Mouse (Mus musculus) cerebellum, adult 18-20 months (tissue): Measurements from ENCODE around the gene Sftpa1.

ENCODE experiments used
- DNase-seq, 2 experiments: peaks; one replicate each; pipeline ENCODE4 v3.0.0; 2021

The Sftpa1 gene

DNA sequence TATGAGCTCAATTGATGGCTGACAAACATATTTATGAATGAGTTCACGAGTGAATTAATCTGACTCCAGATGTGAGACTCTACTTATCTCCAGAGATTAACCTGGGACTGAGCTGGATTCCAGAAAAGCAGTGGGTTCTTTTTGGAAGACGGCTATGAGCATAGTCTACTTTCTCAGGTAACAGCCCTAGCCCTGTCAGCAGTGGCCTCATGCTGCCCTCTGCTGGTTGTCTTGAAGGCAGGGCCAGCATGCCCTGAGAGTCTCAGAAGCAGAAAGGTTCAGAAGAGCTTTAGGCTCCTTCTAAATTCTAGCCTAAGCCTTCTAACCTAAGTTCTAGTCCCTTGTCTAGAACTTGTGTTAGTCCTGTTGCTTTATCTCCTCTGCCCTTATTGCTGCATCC is 31.1 kb downstream of the Sftpa1 start:
- DNase-seq, result peak; percentile 11 to 20

GRCm38 (mm10) chr14:41167278-41167677 is 35.7 kb downstream of the Sftpa1 start:
- no peak for DNase-seq

DNA sequence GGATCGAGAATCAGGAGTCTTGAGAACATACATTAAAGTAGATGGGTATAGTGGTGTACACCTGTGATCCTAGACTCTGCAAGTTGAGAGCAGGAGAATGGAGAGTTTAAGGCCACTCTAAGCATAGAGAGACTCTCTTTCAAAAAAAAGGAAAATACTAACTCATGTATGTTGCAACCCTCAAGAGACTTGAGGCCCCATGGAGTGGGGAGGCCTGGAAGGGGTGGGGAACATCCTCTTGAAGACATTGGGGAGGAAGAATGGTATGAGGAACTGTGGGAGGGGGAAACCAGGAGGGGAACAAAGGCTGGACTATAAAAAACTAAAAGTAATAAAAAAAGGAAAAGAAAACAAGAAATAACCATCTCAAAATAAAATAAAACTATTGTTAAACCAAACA is 37.0 kb downstream of the Sftpa1 start:
- DNase-seq, result no peak

- no peak for DNase-seq
Measured at GRCm38 (mm10) chr14:41170514-41170913, 38.9 kb downstream of the Sftpa1 start.

GRCm38 (mm10) chr14:41174802-41175201 is 43.2 kb downstream of the Sftpa1 start:
- DNase-seq, result no peak

DNA sequence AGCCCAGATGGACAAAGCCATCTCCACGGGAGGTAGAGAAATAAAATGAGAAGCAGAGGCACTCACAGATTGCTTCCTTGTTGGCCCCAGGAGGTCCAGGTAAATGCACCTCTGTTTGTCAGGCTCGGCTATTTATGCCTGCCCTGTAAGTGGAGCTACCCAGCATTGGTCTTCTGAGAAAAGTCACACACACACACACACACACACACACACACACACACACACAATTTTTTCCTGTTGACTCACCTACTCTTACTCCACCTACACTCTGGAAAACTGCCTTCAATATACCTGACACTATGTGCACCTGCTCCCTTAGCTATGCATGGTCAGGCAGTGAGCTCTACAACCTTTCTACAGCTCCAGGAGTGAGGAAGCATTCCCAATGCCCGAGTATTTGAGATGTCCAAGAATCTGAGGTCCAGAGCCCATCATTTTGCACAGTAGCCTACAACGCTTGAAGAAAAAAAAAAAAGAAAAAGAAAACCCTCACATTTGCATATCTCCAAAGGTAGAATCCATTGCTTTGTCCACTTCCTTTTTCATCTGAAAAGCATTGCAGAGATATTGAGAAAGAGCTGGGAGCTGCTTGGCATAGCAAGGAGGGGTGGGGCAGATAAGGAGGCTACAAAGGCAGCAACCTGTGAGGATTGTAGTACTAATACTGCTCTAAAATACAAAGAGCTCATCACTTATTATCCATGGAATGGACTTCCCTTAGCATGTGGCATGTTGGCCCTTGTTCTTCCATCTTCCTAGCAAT is 53.7 kb downstream of the Sftpa1 start, which contains the start of gene Sftpd:
TSS of gene Sftpd (minus strand) at position 91 of the 763 bp plus-strand sequence.
- DNase-seq, result no peak
